Mouse (Mus musculus) hindbrain, embryonic 10.5 days (tissue): ENCODE results near the gene Plekhg6. TPM values are rescaled to one million over a fixed set of nuclear protein-coding genes. Genes with fewer than 3 reads are reported as not detected.

Experiments used
- polyA plus RNA-seq: library from polyadenylated mRNA; unstranded; fragments of >200 nt; fragmentation: Nextera tagmentation; extraction: Ambion mirVana; gene quantifications from 2 replicates; pipeline ENCODE4 v1.2.1, GENCODE M21; 2016

Gene Plekhg6
- polyA plus RNA-seq, 1 experiment from 2014 or later: 0.13 TPM

Other genes starting within 250 kb of the Plekhg6 start
- 67.6 and 83.8 TPM in 2 replicates for gene Nop2, start 248.9 kb downstream of the Plekhg6 start, polyA plus RNA-seq
- 12.5 and 18.3 TPM in 2 replicates for gene Iffo1, start 235.6 kb downstream of the Plekhg6 start, polyA plus RNA-seq
- gene Gapdh, start 214.3 kb downstream of the Plekhg6 start, polyA plus RNA-seq: 2,613 and 2,865 TPM in 2 replicates
- 199 and 233 TPM in 2 replicates for gene Ncapd2, start 189.1 kb downstream of the Plekhg6 start, polyA plus RNA-seq
- 206 and 213 TPM in 2 replicates for gene Mrpl51, start 189.0 kb downstream of the Plekhg6 start, polyA plus RNA-seq
- gene Vamp1, start 165.2 kb downstream of the Plekhg6 start, polyA plus RNA-seq: 3.3 and 3.9 TPM in 2 replicates
- 1.9 TPM in 2 replicates for gene Tapbpl, start 148.9 kb downstream of the Plekhg6 start, polyA plus RNA-seq
- gene Cd27, start 143.8 kb downstream of the Plekhg6 start, polyA plus RNA-seq: 1.2 TPM in 2 replicates
- 0.17 TPM in 1 of 2 replicates, not detected in the other for gene Tuba3a, start 94.8 kb downstream of the Plekhg6 start, polyA plus RNA-seq
- gene Ltbr, start 66.9 kb downstream of the Plekhg6 start, polyA plus RNA-seq: 21.0 and 22.7 TPM in 2 replicates
- 0.40 and 0.42 TPM in 2 replicates for gene Scnn1a, start 60.1 kb downstream of the Plekhg6 start, polyA plus RNA-seq
- gene Tnfrsf1a, start 31.4 kb downstream of the Plekhg6 start, polyA plus RNA-seq: 26.8 and 27.1 TPM in 2 replicates
- 35.9 and 39.9 TPM in 2 replicates for gene Cd9, start 114.0 kb upstream of the Plekhg6 start, polyA plus RNA-seq
- gene Vwf, start 166.0 kb upstream of the Plekhg6 start, polyA plus RNA-seq: 3.9 and 7.1 TPM in 2 replicates